Mouse (Mus musculus): ENCODE data around the gene Srsf3. TPM values are rescaled to one million over a fixed set of nuclear protein-coding genes. Genes with fewer than 3 reads are reported as not detected.

Gene Srsf3
- total and polyA plus RNA-seq, 3 experiments = 171 to 687 (median 380) TPM

DNA sequence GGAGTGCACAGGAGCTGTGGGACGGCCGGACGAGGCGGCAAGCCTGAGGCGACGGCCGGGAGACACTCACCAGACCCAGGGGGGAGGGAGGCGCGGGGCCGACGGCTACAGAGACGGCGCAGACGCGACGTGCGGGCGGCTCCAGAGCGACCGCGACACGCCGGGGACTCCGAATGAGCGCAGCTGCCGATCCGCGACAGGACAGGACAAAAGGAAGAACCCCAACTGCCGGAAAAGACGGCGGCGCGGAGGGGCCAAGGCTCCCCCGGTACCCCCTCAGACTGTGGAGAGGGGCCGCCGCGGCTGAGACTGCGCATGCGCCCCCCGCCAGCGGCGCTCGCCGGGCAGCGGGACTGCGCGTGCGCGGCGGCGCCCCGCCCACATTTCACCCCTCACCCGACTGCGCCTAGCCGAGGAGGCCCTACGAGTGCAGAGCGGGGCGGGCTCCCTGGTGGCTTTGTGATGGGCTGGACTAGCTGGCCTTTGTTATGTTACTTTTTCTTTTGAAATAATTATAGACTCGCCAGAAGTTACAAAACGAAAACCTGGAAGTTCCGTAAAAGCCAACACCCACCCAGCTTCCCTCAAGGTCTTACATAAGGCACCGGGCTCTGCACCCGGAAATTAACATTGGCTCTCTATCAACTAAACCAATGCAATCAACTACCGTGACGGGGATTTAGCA lies 24.6 kb upstream of the Srsf3 start, which contains the start of gene Stk38 (continued):
- TF ChIP-seq MAZ (IDR thresholded peaks at IDR 0.05; ENCODE audit: low read depth, low read length) (no peak), MXI1 (IDR thresholded peaks at IDR 0.05; ENCODE audit: low read depth, low read length) (no peak), NRF1 (IDR thresholded peaks at IDR 0.05; ENCODE audit: low read depth, low read length) (peak; percentile 95), MYC (IDR thresholded peaks at IDR 0.05; ENCODE audit: low read depth, low read length) (no peak), BHLHE40 (IDR thresholded peaks at IDR 0.05; ENCODE audit: low read depth, low read length) (peak; percentile 40), SMC3 (IDR thresholded peaks at IDR 0.05; ENCODE audit: low read depth, low read length) (no peak), ETS1 (conservative IDR thresholded peaks at IDR 0.05; ENCODE audit: low read depth, low read length) (no peak)

DNA sequence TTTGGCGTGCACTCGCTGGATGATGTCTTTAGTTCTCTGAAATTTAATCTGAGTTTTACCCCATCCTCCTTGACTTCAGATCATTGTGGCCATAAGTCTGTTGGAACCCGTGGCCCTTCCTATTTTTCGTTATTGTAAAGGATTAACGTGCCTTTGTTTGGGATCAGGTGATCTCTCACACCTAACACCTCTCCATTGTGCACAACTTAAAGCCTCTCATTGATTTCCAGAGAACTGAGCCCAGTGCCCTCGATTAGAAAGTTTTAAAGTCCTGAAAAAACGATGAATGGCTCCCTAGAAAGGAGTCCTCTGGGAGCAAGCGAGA lies 24.1 kb upstream of the Srsf3 start:
- dilution Hi-C loops (cut with MboI; ENCODE audit: extremely low pct_ligation_motif_present, extremely low pct_unique_long_range_greater_than_20kb, low sequenced_read_pairs) = no loop called here
- Histone ChIP-seq H3K4me3 (replicated peaks in 1 of 3; ENCODE audit: low read depth in 2 of 3, low read length in 2 of 3, poor library complexity in 1 of 3) (peak overlapping the region; percentile 3 to 95 (median 37)), H3K9ac (ENCODE audit: insufficient read depth, low read depth) (peak overlapping the region; percentile 55), H3K9me3 (replicated peaks; ENCODE audit: low read length) (no peaks in the 10 kb centered on the region), H3K4me2 (ENCODE audit: insufficient read depth, low read depth, poor library complexity, severe bottlenecking) (peak overlapping the region; percentile 51), H3K36me3 (replicated peaks in 1 of 2; ENCODE audit: control insufficient read depth in 1 of 2, insufficient read depth in 1 of 2, low read length in 1 of 2) (peaks cover 0 to 4% of the 10 kb centered on the region in 2 experiments), H3K27ac (ENCODE audit: insufficient read depth, low read depth) (peak overlapping the region; percentile 38; the same call in 1 of the 2 replicates), H3K4me1 (ENCODE audit: control insufficient read depth in 1 of 2, insufficient read depth in 2 of 2) (peaks cover 11 to 42% of the 10 kb centered on the region in 2 experiments), H3K79me2 (replicated peaks; ENCODE audit: control insufficient read depth, extremely low read depth, insufficient read depth, poor library complexity, severe bottlenecking) (peaks cover 38% of the 10 kb centered on the region), H3K27me3 (replicated peaks) (no peaks in the 10 kb centered on the region)
- in situ Hi-C loops (cut with MboI; ENCODE audit: low pct_ligation_motif_present, low pct_unique_long_range_greater_than_20kb, low sequenced_read_pairs) = no loop called here
- TF ChIP-seq ZNF384 (IDR thresholded peaks at IDR 0.05; ENCODE audit: low read depth, low read length) (no peak), ELF1 (IDR thresholded peaks at IDR 0.05; ENCODE audit: low read depth, low read length) (no peak), ZKSCAN1 (IDR thresholded peaks at IDR 0.05; ENCODE audit: borderline replicate concordance, low read depth, low read length) (no peak)
- DNase-seq (ENCODE audit: extremely low read depth) = no peak

- H3K79me2 ChIP-seq (replicated peaks; ENCODE audit: control insufficient read depth, extremely low read depth, insufficient read depth, poor library complexity, severe bottlenecking) = peaks cover 31% of the 10 kb centered on the region
- H3K4me3 ChIP-seq (replicated peaks in 1 of 3; ENCODE audit: low read depth in 2 of 3, low read length in 2 of 3, poor library complexity in 1 of 3) = no peak overlapping the region
- peaks cover 8 to 37% of the 10 kb centered on the region in 2 experiments for H3K4me1 ChIP-seq (ENCODE audit: control insufficient read depth in 1 of 2, insufficient read depth in 2 of 2)
- no peak for DNase-seq (ENCODE audit: extremely low read depth)
- dilution Hi-C loops (cut with MboI; ENCODE audit: extremely low pct_ligation_motif_present, extremely low pct_unique_long_range_greater_than_20kb, low sequenced_read_pairs) = no loop called here
- TF ChIP-seq MAFK (IDR thresholded peaks at IDR 0.05; ENCODE audit: insufficient replicate concordance, low read length) (no peak), ZNF384 (IDR thresholded peaks at IDR 0.05; ENCODE audit: low read depth, low read length) (no peak), ELF1 (IDR thresholded peaks at IDR 0.05; ENCODE audit: low read depth, low read length) (no peak), TBP (conservative IDR thresholded peaks at IDR 0.05; ENCODE audit: low read depth, low read length) (no peak), JUN (IDR thresholded peaks at IDR 0.05; ENCODE audit: insufficient read depth, low read depth, low read length) (no peak), UBTF (IDR thresholded peaks at IDR 0.05; ENCODE audit: low read depth, low read length) (no peak), JUND (conservative IDR thresholded peaks at IDR 0.05; ENCODE audit: low read depth, low read length) (no peak), ZC3H11A (IDR thresholded peaks at IDR 0.05; ENCODE audit: low read depth, low read length) (no peak), ZKSCAN1 (IDR thresholded peaks at IDR 0.05; ENCODE audit: borderline replicate concordance, low read depth, low read length) (no peak), CHD2 (IDR thresholded peaks at IDR 0.05; ENCODE audit: low read length) (no peak), RAD21 (IDR thresholded peaks at IDR 0.05; ENCODE audit: low read depth, low read length) (no peak), E2F4 (IDR thresholded peaks at IDR 0.05; ENCODE audit: insufficient replicate concordance, low read depth, low read length) (no peak)
- H3K9ac ChIP-seq (ENCODE audit: insufficient read depth, low read depth) = no peak overlapping the region
- peaks cover 0 to 4% of the 10 kb centered on the region in 2 experiments for H3K36me3 ChIP-seq (replicated peaks in 1 of 2; ENCODE audit: control insufficient read depth in 1 of 2, insufficient read depth in 1 of 2, low read length in 1 of 2)
- H3K4me2 ChIP-seq (ENCODE audit: insufficient read depth, low read depth, poor library complexity, severe bottlenecking) = no peak overlapping the region
- no peak overlapping the region for H3K27ac ChIP-seq (ENCODE audit: insufficient read depth, low read depth)
- no peaks in the 10 kb centered on the region for H3K27me3 ChIP-seq (replicated peaks)
- in situ Hi-C loops (cut with MboI; ENCODE audit: low pct_ligation_motif_present, low pct_unique_long_range_greater_than_20kb, low sequenced_read_pairs) = no loop called here
- H3K9me3 ChIP-seq (replicated peaks; ENCODE audit: low read length) = no peaks in the 10 kb centered on the region
Observed at GRCm38 (mm10) chr17:29009181-29009580, 23.2 kb upstream of the Srsf3 start.
